Mouse (Mus musculus): ENCODE measurements around the gene Dclk1.

Dclk1 gene

GRCm38 (mm10) chr3:55260139-55260538 lies 18.0 kb downstream of the Dclk1 start:
- WGBS = 45% methylated on average over 7 of the region's 7 CpGs

GRCm38 (mm10) chr3:55266091-55266490 lies 23.9 kb downstream of the Dclk1 start:
- 68% methylated on average over 5 of the region's 5 CpGs for WGBS

GRCm38 (mm10) chr3:55269802-55270201 lies 27.6 kb downstream of the Dclk1 start:
- WGBS = 63% methylated on average over 4 of the region's 4 CpGs

GRCm38 (mm10) chr3:55270345-55270744 lies 28.2 kb downstream of the Dclk1 start:
- WGBS = 47% methylated on average over 3 of the region's 3 CpGs

- WGBS = 47% methylated on average over 5 of the region's 5 CpGs
These were observed 28.8 kb downstream of the Dclk1 start for GRCm38 (mm10) chr3:55270920-55271319.

- WGBS = 79% methylated on average over 6 of the region's 6 CpGs
These were observed 30.4 kb downstream of the Dclk1 start for GRCm38 (mm10) chr3:55272536-55272935.

- 75% methylated on average over 3 of the region's 3 CpGs for WGBS
These were observed 34.3 kb downstream of the Dclk1 start for GRCm38 (mm10) chr3:55276446-55276845.

- 69% methylated on average over 1 of the region's 1 CpGs for WGBS
These were observed 34.7 kb downstream of the Dclk1 start for GRCm38 (mm10) chr3:55276851-55277250.

GRCm38 (mm10) chr3:55277829-55278228 lies 35.7 kb downstream of the Dclk1 start:
- 30% methylated on average over 1 of the region's 1 CpGs for WGBS

- WGBS = 32% methylated on average over 4 of the region's 4 CpGs
These were observed 37.8 kb downstream of the Dclk1 start for GRCm38 (mm10) chr3:55279923-55280322.

- 20% methylated on average over 3 of the region's 3 CpGs for WGBS
These were observed 42.1 kb downstream of the Dclk1 start for GRCm38 (mm10) chr3:55284215-55284614.

- WGBS = 57% methylated on average over 4 of the region's 4 CpGs
These were observed 46.6 kb downstream of the Dclk1 start for GRCm38 (mm10) chr3:55288726-55289125.

- 70% methylated on average over 4 of the region's 4 CpGs for whole genome bisulfite sequencing
These were observed 49.8 kb downstream of the Dclk1 start for GRCm38 (mm10) chr3:55291964-55292363.

GRCm38 (mm10) chr3:55292783-55293430 lies 50.7 kb downstream of the Dclk1 start:
- 43% methylated on average over 10 of the region's 10 CpGs for WGBS

GRCm38 (mm10) chr3:55307553-55308177 lies 65.5 kb downstream of the Dclk1 start:
- WGBS = 51% methylated on average over 7 of the region's 7 CpGs

GRCm38 (mm10) chr3:55309961-55310360 lies 67.8 kb downstream of the Dclk1 start:
- WGBS = 35% methylated on average over 8 of the region's 8 CpGs

- WGBS = 46% methylated on average over 8 of the region's 8 CpGs
These were observed 73.7 kb downstream of the Dclk1 start for GRCm38 (mm10) chr3:55315827-55316226.

- 27% methylated on average over 1 of the region's 1 CpGs for WGBS
These were observed 75.9 kb downstream of the Dclk1 start for GRCm38 (mm10) chr3:55318021-55318420.

GRCm38 (mm10) chr3:55320572-55320971 lies 78.4 kb downstream of the Dclk1 start:
- WGBS = 70% methylated on average over 3 of the region's 3 CpGs

- 53% methylated on average over 1 of the region's 1 CpGs for WGBS
These were observed 81.9 kb downstream of the Dclk1 start for GRCm38 (mm10) chr3:55324029-55324428.

- WGBS = 89% methylated on average over 4 of the region's 4 CpGs
These were observed 88.3 kb downstream of the Dclk1 start for GRCm38 (mm10) chr3:55330496-55330895.

- 54% methylated on average over 3 of the region's 3 CpGs for WGBS
These were observed 91.3 kb downstream of the Dclk1 start for GRCm38 (mm10) chr3:55333511-55333910.

- 86% methylated on average over 11 of the region's 11 CpGs for WGBS
These were observed 94.7 kb downstream of the Dclk1 start for GRCm38 (mm10) chr3:55336895-55337294.

GRCm38 (mm10) chr3:55337671-55338070 lies 95.5 kb downstream of the Dclk1 start:
- WGBS = 62% methylated on average over 7 of the region's 7 CpGs

Measured in cerebral cortex, adult 2 months (tissue).